8 mouse cellular contexts compared by ENCODE assay signal in the genomic region with DNA sequence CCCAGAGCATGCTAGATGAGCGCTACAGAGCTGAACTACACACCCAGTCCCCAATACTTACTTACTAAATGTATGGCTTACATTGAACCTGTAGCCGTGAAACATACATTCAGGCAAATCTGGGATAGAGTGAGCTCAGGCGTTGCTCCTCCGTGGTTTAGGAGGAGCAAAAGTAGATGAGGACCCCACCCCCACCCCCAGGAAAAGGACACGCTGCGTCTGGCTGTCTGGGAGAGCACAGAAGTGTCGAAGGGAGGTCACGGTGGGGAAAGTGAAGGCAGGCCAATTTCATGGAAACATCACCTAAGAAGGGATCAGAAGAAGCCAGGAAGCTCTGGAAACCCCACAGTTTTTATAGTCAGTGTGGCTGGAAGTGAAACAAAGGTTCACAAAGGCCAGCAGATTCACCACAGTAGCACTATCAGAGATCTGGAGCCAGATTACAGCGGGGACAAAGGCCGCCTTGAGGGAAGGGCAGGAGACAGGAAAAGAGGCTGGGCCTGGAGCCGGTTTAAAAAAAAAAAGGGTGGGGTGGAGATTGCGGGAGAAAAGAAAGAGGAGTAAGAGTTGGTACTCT. TPM values are rescaled to one million over a fixed set of nuclear protein-coding genes. Genes with fewer than 3 reads are reported as not detected.
A peak's percentile ranks its signal among the peaks of the same experiment; 100 is the strongest.
DNase-seq lines count a peak whose midpoint lies in the region; ATAC-seq and TF ChIP-seq lines count a peak whose summit lies in the region.

No protein-coding gene starts in this region.

- no peaks in the 10 kb centered on the region for H3K9me3 ChIP-seq in liver, embryonic 12.5 days (replicated peaks)
- H3K9me3 ChIP-seq in stomach, postnatal 0 days (ENCODE audit: control insufficient read depth, low read length), result no peaks in the 10 kb centered on the region

- H3K36me3 ChIP-seq in liver, embryonic 12.5 days, result 0 out of 2 replicates have a peak, but pooled peaks cover 4% of the 10 kb centered on the region
- no peaks in the 10 kb centered on the region for H3K36me3 ChIP-seq in stomach, postnatal 0 days (ENCODE audit: control insufficient read depth, insufficient read depth, low read length)

- WGBS in liver, embryonic 12.5 days (ENCODE audit: insufficient replicate concordance), result 8% methylated on average over 12 of the region's 12 CpGs
- WGBS in stomach, postnatal 0 days, result 4% methylated on average over 12 of the region's 12 CpGs

- H3K4me3 ChIP-seq in liver, embryonic 12.5 days, result peak overlapping the region; percentile 60
- peak overlapping the region; percentile 27 for H3K4me3 ChIP-seq in stomach, postnatal 0 days (ENCODE audit: low read depth, low read length)

- no peak for TF ChIP-seq EP300 in stomach, postnatal 0 days (optimal IDR thresholded peaks at IDR 0.05)

- peak overlapping the region; percentile 85 for H3K27ac ChIP-seq in liver, embryonic 12.5 days
- H3K27ac ChIP-seq in stomach, postnatal 0 days (replicated peaks), result peak overlapping the region; percentile 87

- H3K4me1 ChIP-seq in liver, embryonic 12.5 days, result peaks cover 25% of the 10 kb centered on the region
- H3K4me1 ChIP-seq in stomach, postnatal 0 days (replicated peaks; ENCODE audit: control insufficient read depth, insufficient read depth), result 0 out of 2 replicates have a peak, but pooled peaks cover 2% of the 10 kb centered on the region

- H3K27me3 ChIP-seq in liver, embryonic 12.5 days (replicated peaks), result no peaks in the 10 kb centered on the region
- no peaks in the 10 kb centered on the region for H3K27me3 ChIP-seq in stomach, postnatal 0 days (ENCODE audit: control insufficient read depth, insufficient read depth, low read length)

- peak overlapping the region; percentile 91 for H3K4me2 ChIP-seq in liver, embryonic 12.5 days
- H3K4me2 ChIP-seq in stomach, postnatal 0 days (replicated peaks; ENCODE audit: low read depth), result peak overlapping the region; percentile 68

- no peak for TF ChIP-seq CTCF in stomach, postnatal 0 days (IDR thresholded peaks at IDR 0.05; ENCODE audit: low read depth)

- peak; percentile 41; the same call in 1 of the 2 replicates for ATAC-seq in cerebellum, adult (ENCODE audit: insufficient number of reproducible peaks, low FRiP score, low TSS enrichment)
- peak; percentile 19; the same call in 1 of the 2 replicates for ATAC-seq in liver, embryonic 12.5 days
- ATAC-seq in stomach, postnatal 0 days (ENCODE audit: low FRiP score, low TSS enrichment), result peak; percentile 16; the same call in 1 of the 2 replicates

- no peak for DNase-seq in cerebellum, adult 9-10 months
- peak; percentile 27 for DNase-seq in thymus, postnatal 0 days (ENCODE audit: low spot score)
- no peak for DNase-seq in thymus, postnatal 36 days
- DNase-seq in stomach, postnatal 0 days (ENCODE audit: low spot score), result no peak
- no peak for DNase-seq in frontal cortex, postnatal 25 days (ENCODE audit: low spot score in 2 of 2)
- DNase-seq in right cerebral cortex, adult 2 months (ENCODE audit: low spot score in 2 of 2), result no peak

- H3K9ac ChIP-seq in liver, embryonic 12.5 days, result peak overlapping the region; percentile 73
- peak overlapping the region; percentile 52 for H3K9ac ChIP-seq in stomach, postnatal 0 days (ENCODE audit: low read length)

RNA-seq across cellular contexts. Expression of gene Nsd1, which starts 20.0 kb away (rescaled TPM):
- polyA plus RNA-seq in thymus, postnatal 0 days (2015; fragmentation: Nextera tagmentation; extraction: Ambion mirVana), result 52.6 and 73.8 TPM in 2 replicates
- 27.1 and 27.5 TPM in 2 replicates for polyA plus RNA-seq in liver, embryonic 12.5 days (2016; fragmentation: Nextera tagmentation; extraction: Ambion mirVana)
- polyA plus RNA-seq in stomach, postnatal 0 days (2015; fragmentation: Nextera tagmentation; extraction: Ambion mirVana), result 33.7 and 35.0 TPM in 2 replicates

RNA-seq across cellular contexts. Expression of gene Fgfr4, which starts 37.2 kb away (rescaled TPM):
- polyA plus RNA-seq in thymus, postnatal 0 days (2015; fragmentation: Nextera tagmentation; extraction: Ambion mirVana), result 0.06 TPM in 1 of 2 replicates, not detected in the other
- 5.0 and 5.7 TPM in 2 replicates for polyA plus RNA-seq in liver, embryonic 12.5 days (2016; fragmentation: Nextera tagmentation; extraction: Ambion mirVana)
- 1.4 and 1.6 TPM in 2 replicates for polyA plus RNA-seq in stomach, postnatal 0 days (2015; fragmentation: Nextera tagmentation; extraction: Ambion mirVana)

RNA-seq across cellular contexts. Expression of gene Gm17617, which starts 56.3 kb away (rescaled TPM):
- polyA plus RNA-seq in thymus, postnatal 0 days (2015; fragmentation: Nextera tagmentation; extraction: Ambion mirVana), result not detected in 2 replicates
- not detected in 2 replicates for polyA plus RNA-seq in liver, embryonic 12.5 days (2016; fragmentation: Nextera tagmentation; extraction: Ambion mirVana)
- not detected in 2 replicates for polyA plus RNA-seq in stomach, postnatal 0 days (2015; fragmentation: Nextera tagmentation; extraction: Ambion mirVana)
